Mouse (Mus musculus): Measurements from ENCODE around the gene Mtor. TPM values are rescaled to one million over a fixed set of nuclear protein-coding genes. Genes with fewer than 3 reads are reported as not detected.

Mtor gene
- polyA plus RNA-seq, 1 experiment from 2014 or later = 20.7 TPM

DNA sequence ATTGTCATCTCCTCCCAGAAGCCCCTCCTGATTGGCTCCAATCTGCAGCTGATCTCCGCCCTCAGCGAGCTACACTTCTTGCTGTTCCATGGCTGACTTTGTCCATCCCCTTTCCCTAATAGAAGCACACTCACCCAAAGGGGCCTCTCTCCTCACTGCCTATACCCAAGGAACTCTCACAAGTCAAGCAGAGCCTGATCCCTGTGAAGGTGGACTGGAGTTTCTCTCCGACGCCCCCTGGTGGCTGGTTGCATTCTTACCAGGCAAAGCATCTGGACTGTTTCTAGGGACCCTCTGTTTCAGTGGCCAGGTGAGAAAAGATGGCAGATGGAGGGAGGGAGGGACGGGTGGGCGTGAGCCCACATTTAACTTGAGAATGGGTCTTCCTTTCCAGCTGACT, 18.7 kb upstream of the Mtor start:
- peaks cover 20% of the 10 kb centered on the region for H3K36me3 ChIP-seq (replicated peaks)
- no peaks in the 10 kb centered on the region for H3K27me3 ChIP-seq (replicated peaks; ENCODE audit: low read depth, poor library complexity, severe bottlenecking)
- no peak overlapping the region for H3K4me3 ChIP-seq
- 31% methylated on average over 6 of the region's 6 CpGs for whole genome bisulfite sequencing
- DNase-seq (ENCODE audit: low spot score) = peak; percentile 85
- H3K9me3 ChIP-seq = no peaks in the 10 kb centered on the region
- no peak overlapping the region for H3K27ac ChIP-seq (replicated peaks)
- peaks cover 17% of the 10 kb centered on the region for H3K4me1 ChIP-seq

GRCm38 (mm10) chr4:148430880-148431519, 17.4 kb upstream of the Mtor start:
- DNase-seq (ENCODE audit: low spot score) = no peak
- H3K36me3 ChIP-seq (replicated peaks) = peaks cover 29% of the 10 kb centered on the region
- H3K4me3 ChIP-seq = no peak overlapping the region
- no peaks in the 10 kb centered on the region for H3K27me3 ChIP-seq (replicated peaks; ENCODE audit: low read depth, poor library complexity, severe bottlenecking)
- 81% methylated on average over 11 of the region's 11 CpGs for WGBS
- no peak overlapping the region for H3K27ac ChIP-seq (replicated peaks)
- H3K4me1 ChIP-seq = peaks cover 17% of the 10 kb centered on the region
- H3K9me3 ChIP-seq = no peaks in the 10 kb centered on the region

GRCm38 (mm10) chr4:148432488-148432887, 15.9 kb upstream of the Mtor start:
- no peak overlapping the region for H3K27ac ChIP-seq (replicated peaks)
- DNase-seq (ENCODE audit: low spot score) = no peak
- H3K4me1 ChIP-seq = peaks cover 12% of the 10 kb centered on the region
- H3K36me3 ChIP-seq (replicated peaks) = peaks cover 34% of the 10 kb centered on the region
- 87% methylated on average over 4 of the region's 4 CpGs for whole genome bisulfite sequencing
- no peaks in the 10 kb centered on the region for H3K27me3 ChIP-seq (replicated peaks; ENCODE audit: low read depth, poor library complexity, severe bottlenecking)
- H3K4me3 ChIP-seq = no peak overlapping the region
- H3K9me3 ChIP-seq = no peaks in the 10 kb centered on the region

- WGBS = 84% methylated on average over 18 of the region's 18 CpGs
Observed at GRCm38 (mm10) chr4:148433336-148433735, 15.1 kb upstream of the Mtor start.

GRCm38 (mm10) chr4:148433813-148434212, 14.6 kb upstream of the Mtor start:
- peaks cover 12% of the 10 kb centered on the region; the same call in 1 of the 2 replicates for H3K4me1 ChIP-seq
- no peak overlapping the region for H3K27ac ChIP-seq (replicated peaks)
- no peaks in the 10 kb centered on the region for H3K9me3 ChIP-seq
- H3K36me3 ChIP-seq (replicated peaks) = peaks cover 42% of the 10 kb centered on the region
- H3K27me3 ChIP-seq (replicated peaks; ENCODE audit: low read depth, poor library complexity, severe bottlenecking) = no peaks in the 10 kb centered on the region
- 75% methylated on average over 5 of the region's 5 CpGs for WGBS
- no peak overlapping the region for H3K4me3 ChIP-seq
- no peak for DNase-seq (ENCODE audit: low spot score)

More at GRCm38 (mm10) chr4:148433336-148433735, 15.1 kb upstream of the Mtor start:
- Histone ChIP-seq H3K9me3 (no peaks in the 10 kb centered on the region), H3K4me3 (no peak overlapping the region), H3K36me3 (replicated peaks) (peaks cover 38% of the 10 kb centered on the region), H3K4me1 (peaks cover 12% of the 10 kb centered on the region), H3K27me3 (replicated peaks; ENCODE audit: low read depth, poor library complexity, severe bottlenecking) (no peaks in the 10 kb centered on the region), H3K27ac (replicated peaks) (no peak overlapping the region)
- no peak for DNase-seq (ENCODE audit: low spot score)

- no peak overlapping the region for H3K4me3 ChIP-seq
- H3K9me3 ChIP-seq = no peaks in the 10 kb centered on the region
- peaks cover 12% of the 10 kb centered on the region; the same call in 1 of the 2 replicates for H3K4me1 ChIP-seq
- peaks cover 45% of the 10 kb centered on the region for H3K36me3 ChIP-seq (replicated peaks)
- 85% methylated on average over 4 of the region's 4 CpGs for WGBS
- H3K27ac ChIP-seq (replicated peaks) = no peak overlapping the region
- no peak for DNase-seq (ENCODE audit: low spot score)
- no peaks in the 10 kb centered on the region for H3K27me3 ChIP-seq (replicated peaks; ENCODE audit: low read depth, poor library complexity, severe bottlenecking)
Observed at GRCm38 (mm10) chr4:148434554-148434953, 13.9 kb upstream of the Mtor start.

DNA sequence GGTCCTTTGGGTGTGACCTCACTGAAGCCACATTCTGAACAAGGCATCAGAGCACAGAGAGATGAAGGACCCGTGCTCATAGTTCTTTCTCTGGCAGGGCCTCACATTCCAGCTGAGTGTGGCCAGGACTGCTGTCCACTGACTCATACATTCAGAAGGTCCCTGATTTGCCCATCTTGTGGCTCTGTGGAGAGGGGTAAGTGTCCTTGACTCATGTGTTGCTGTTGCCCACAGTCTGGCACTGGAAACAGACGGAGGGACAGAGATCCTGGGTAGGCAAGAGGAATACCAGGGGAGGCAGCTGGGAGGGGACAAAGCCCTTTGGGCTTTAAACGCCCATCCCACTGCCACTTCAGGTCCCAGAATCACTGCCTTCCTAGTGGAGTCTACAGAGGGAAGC, 13.3 kb upstream of the Mtor start:
- Histone ChIP-seq H3K4me3 (no peak overlapping the region), H3K27me3 (replicated peaks; ENCODE audit: low read depth, poor library complexity, severe bottlenecking) (no peaks in the 10 kb centered on the region), H3K4me1 (peaks cover 10% of the 10 kb centered on the region; the same call in 1 of the 2 replicates), H3K27ac (replicated peaks) (no peak overlapping the region), H3K9me3 (no peaks in the 10 kb centered on the region), H3K36me3 (replicated peaks) (peaks cover 49% of the 10 kb centered on the region)
- WGBS = 90% methylated on average over 3 of the region's 3 CpGs
- DNase-seq (ENCODE audit: low spot score) = no peak

DNA sequence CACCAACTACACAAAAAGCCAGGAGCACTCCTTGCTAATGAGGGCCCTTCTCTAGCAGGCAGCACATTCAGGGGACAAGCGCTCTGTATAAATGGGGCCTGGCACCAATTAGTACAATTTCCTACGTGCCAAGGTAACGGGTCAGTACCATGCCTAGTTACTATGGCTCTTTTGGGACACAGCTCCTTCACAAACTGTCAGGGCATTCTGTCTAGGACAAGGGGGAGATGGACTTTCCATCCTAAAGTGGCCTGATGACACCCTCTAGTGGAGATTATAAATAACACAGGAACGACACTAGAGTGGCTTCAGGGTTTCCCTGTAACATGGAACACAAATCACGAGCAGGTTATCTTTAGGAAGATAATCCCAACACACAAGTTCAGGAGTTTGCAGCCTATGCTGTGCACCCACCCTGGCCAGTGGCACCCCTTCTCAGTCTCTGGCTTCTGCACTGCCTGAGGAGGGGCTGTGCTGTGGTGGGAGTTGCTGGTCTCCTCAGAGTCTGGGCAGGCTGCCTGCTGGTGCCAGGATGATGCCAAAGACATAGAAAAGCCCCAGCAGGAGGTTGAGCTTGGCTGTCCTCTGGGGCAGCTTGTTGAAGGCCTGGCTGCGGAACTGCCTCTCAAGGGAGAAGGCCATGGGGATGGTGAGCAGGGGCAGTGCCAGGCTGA, 12.6 kb upstream of the Mtor start:
- H3K4me3 ChIP-seq = no peak overlapping the region
- no peak for DNase-seq (ENCODE audit: low spot score)
- H3K4me1 ChIP-seq = peaks cover 8% of the 10 kb centered on the region; the same call in 1 of the 2 replicates
- H3K27ac ChIP-seq (replicated peaks) = no peak overlapping the region
- no peaks in the 10 kb centered on the region for H3K9me3 ChIP-seq
- peaks cover 55% of the 10 kb centered on the region for H3K36me3 ChIP-seq (replicated peaks)
- WGBS = 69% methylated on average over 6 of the region's 6 CpGs
- H3K27me3 ChIP-seq (replicated peaks; ENCODE audit: low read depth, poor library complexity, severe bottlenecking) = no peaks in the 10 kb centered on the region

GRCm38 (mm10) chr4:148441931-148442330, 6.5 kb upstream of the Mtor start:
- peaks cover 28% of the 10 kb centered on the region for H3K4me1 ChIP-seq
- DNase-seq (ENCODE audit: low spot score) = no peak

DNA sequence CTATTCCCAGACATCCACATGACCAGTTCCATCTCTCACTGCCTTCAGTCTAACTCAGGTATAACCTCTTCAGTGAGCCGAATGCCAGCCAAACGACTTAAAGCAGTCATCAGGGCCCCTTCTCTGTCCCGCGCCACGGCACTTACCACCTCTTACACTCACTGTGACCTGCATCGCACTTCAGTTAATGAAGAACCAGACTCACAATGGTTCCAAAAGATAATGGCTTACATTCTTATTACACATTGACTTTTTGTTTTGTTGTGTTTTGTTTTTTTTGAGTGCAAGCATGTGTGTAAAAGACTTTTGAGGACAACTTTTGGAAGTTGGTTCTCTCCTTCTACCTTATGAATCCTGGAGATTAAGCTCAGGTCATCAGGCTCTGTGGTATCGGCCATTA, 5.8 kb upstream of the Mtor start:
- no peak for DNase-seq (ENCODE audit: low spot score)
- no peak overlapping the region for H3K4me3 ChIP-seq

More at GRCm38 (mm10) chr4:148441931-148442330, 6.5 kb upstream of the Mtor start:
- WGBS = 91% methylated on average over 5 of the region's 5 CpGs
- H3K27me3 ChIP-seq (replicated peaks; ENCODE audit: low read depth, poor library complexity, severe bottlenecking) = no peaks in the 10 kb centered on the region
- H3K4me3 ChIP-seq = no peak overlapping the region
- no peak overlapping the region for H3K27ac ChIP-seq (replicated peaks)
- H3K9me3 ChIP-seq = no peaks in the 10 kb centered on the region
- H3K36me3 ChIP-seq (replicated peaks) = peaks cover 31% of the 10 kb centered on the region

DNA sequence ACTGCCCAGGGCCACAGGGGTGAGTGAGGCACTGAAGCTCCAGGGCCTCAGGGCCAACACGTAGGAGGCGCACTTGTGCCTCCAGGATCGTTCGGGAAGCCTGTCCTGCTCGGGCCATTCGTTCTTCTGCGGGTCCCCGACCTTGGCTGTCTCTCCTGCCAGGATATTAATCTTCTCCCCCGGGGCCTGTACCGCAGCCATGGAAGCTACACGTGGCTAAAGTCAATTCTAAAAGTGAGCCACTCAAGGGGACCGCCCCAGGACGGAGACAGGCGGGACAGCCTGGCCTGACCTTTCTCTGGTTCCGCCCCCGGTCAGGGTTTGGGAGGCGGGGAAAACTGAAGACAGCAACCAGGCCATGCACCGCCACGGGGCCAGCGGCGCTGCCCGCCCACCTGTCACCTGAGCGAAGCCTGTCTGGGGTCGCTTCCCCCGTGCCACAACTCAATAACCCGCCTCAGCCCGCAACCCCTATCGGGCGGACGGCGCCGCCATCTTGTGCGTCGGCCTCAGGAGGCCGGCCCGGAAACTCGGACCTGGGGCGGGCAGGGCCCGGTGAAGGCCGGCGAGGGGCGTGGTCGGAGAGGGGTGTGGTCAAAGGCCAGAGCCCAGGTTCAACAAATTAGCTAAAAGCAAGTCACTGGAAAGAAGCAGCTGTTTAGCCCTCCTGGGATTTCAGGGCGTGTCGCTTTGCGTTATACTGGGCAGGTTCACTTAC, 4.0 kb upstream of the Mtor start, which contains the start of gene Ubiad1:
TSS of gene Ubiad1 (minus strand) at position 522 of the 718 bp plus-strand sequence.
- H3K4me1 ChIP-seq = peaks cover 38% of the 10 kb centered on the region
- under 1% methylated on average over 46 of the region's 46 CpGs for WGBS
- DNase-seq (ENCODE audit: low spot score) = peak; percentile 93
- peaks cover 22% of the 10 kb centered on the region for H3K36me3 ChIP-seq (replicated peaks)
- H3K27ac ChIP-seq (replicated peaks) = peak within 1 kb of the TSS; percentile 92
- H3K9me3 ChIP-seq = no peaks in the 10 kb centered on the region
- H3K4me3 ChIP-seq = peak within 1 kb of the TSS; percentile 93
- no peaks in the 10 kb centered on the region for H3K27me3 ChIP-seq (replicated peaks; ENCODE audit: low read depth, poor library complexity, severe bottlenecking)

More for the DNA sequence above, 5.8 kb upstream of the Mtor start:
- no peaks in the 10 kb centered on the region for H3K9me3 ChIP-seq
- no peak overlapping the region for H3K27ac ChIP-seq (replicated peaks)
- WGBS = 92% methylated on average over 7 of the region's 7 CpGs
- H3K4me1 ChIP-seq = peaks cover 30% of the 10 kb centered on the region
- peaks cover 31% of the 10 kb centered on the region for H3K36me3 ChIP-seq (replicated peaks)
- H3K27me3 ChIP-seq (replicated peaks; ENCODE audit: low read depth, poor library complexity, severe bottlenecking) = no peaks in the 10 kb centered on the region

GRCm38 (mm10) chr4:148448853-148449245, 438 bp downstream of the Mtor start:
- peaks cover 33% of the 10 kb centered on the region for H3K4me1 ChIP-seq
- H3K36me3 ChIP-seq (replicated peaks) = peaks cover 24% of the 10 kb centered on the region
- peak overlapping the region; percentile 89 for H3K27ac ChIP-seq (replicated peaks)
- no peaks in the 10 kb centered on the region for H3K27me3 ChIP-seq (replicated peaks; ENCODE audit: low read depth, poor library complexity, severe bottlenecking)
- no peak for DNase-seq (ENCODE audit: low spot score)
- no peaks in the 10 kb centered on the region for H3K9me3 ChIP-seq
- under 1% methylated on average over 15 of the region's 15 CpGs for WGBS
- H3K4me3 ChIP-seq = peak overlapping the region; percentile 97

All from embryonic facial prominence, embryonic 10.5 days (tissue).